Mouse (Mus musculus) CH12.LX (cell line): ENCODE data around the gene Srp9.

ENCODE experiments used
- CTCF ChIP-seq, 2 experiments: IDR thresholded peaks in 1 of 2; conservative IDR thresholded peaks in 1 of 2; 2 replicates each; pipeline ENCODE4 v1.5.1; 2011 to 2012; ENCODE audit warnings: low read depth in 2 of 2, low read length in 2 of 2, improper control_type of control experiment in 1 of 2, inconsistent platforms in 1 of 2, mild to moderate bottlenecking in 1 of 2, moderate library complexity in 1 of 2
- EP300 ChIP-seq: IDR thresholded peaks from 2 replicates; pipeline ENCODE4 v1.6.1; 2011; ENCODE audit warnings: low read length, improper control_type of control experiment
- MAX ChIP-seq: IDR thresholded peaks from 2 replicates; pipeline ENCODE4 v1.6.1; 2011; ENCODE audit warnings: low read length, improper control_type of control experiment
- MXI1 ChIP-seq: IDR thresholded peaks from 2 replicates; pipeline ENCODE4 v1.6.1; 2011; ENCODE audit warnings: mild to moderate bottlenecking, low read depth, low read length, improper control_type of control experiment
- POLR2A ChIP-seq: IDR thresholded peaks from 2 replicates; pipeline ENCODE4 v1.6.1; 2011; ENCODE audit warnings: low read depth, mild to moderate bottlenecking, improper control_type of control experiment, low read length
- RAD21 ChIP-seq: IDR thresholded peaks from 2 replicates; pipeline ENCODE4 v1.6.1; 2011; ENCODE audit warnings: low read depth, mild to moderate bottlenecking, low read length, improper control_type of control experiment, moderate library complexity
- TBP ChIP-seq: conservative IDR thresholded peaks from 2 replicates; pipeline ENCODE4 v1.6.1; 2011; ENCODE audit warnings: low read depth, low read length, improper control_type of control experiment
- USF1 ChIP-seq: IDR thresholded peaks from 2 replicates; pipeline ENCODE4 v1.6.1; 2014; ENCODE audit warnings: low read depth, mild to moderate bottlenecking, inconsistent platforms, low read length, improper control_type of control experiment
- USF2 ChIP-seq: conservative IDR thresholded peaks from 2 replicates; pipeline ENCODE4 v1.6.1; 2011; ENCODE audit warnings: low read depth, low read length, improper control_type of control experiment
- ZKSCAN1 ChIP-seq: IDR thresholded peaks from 2 replicates; pipeline ENCODE4 v1.6.1; 2012; ENCODE audit warnings: low read depth, inconsistent platforms, low read length, improper control_type of control experiment, borderline replicate concordance

GRCm38 (mm10) chr1:182105023-182105422 lies 19.5 kb upstream of the Srp9 start:
- no peak for TF ChIP-seq POLR2A
- no peak for TF ChIP-seq CTCF (conservative IDR thresholded peaks at IDR 0.05 in 1 of 2, IDR thresholded peaks at IDR 0.05 in 1 of 2; ENCODE audit: low read depth in 2 of 2, low read length in 2 of 2)
- no peak for TF ChIP-seq ZKSCAN1
- no peak for TF ChIP-seq EP300
- TF ChIP-seq TBP, result no peak
- TF ChIP-seq MXI1, result no peak
- no peak for TF ChIP-seq RAD21
- no peak for TF ChIP-seq USF1
- no peak for TF ChIP-seq USF2
- TF ChIP-seq MAX, result no peak
